Mouse (Mus musculus) spleen, postnatal 10 days (tissue): Measurements from ENCODE around the gene B3gnt6.

Source experiments
- DNase-seq, 2 experiments: peaks; one replicate each; pipeline ENCODE4 v3.0.0; 2021 to 2022; ENCODE audit warnings: low spot score in 2 of 2

Gene B3gnt6

GRCm38 (mm10) chr7:98177071-98177485, 22.2 kb downstream of the B3gnt6 start:
- DNase-seq: peak; percentile 50 to 59

- peak; percentile 58 to 68 for DNase-seq
These were observed 22.8 kb downstream of the B3gnt6 start for GRCm38 (mm10) chr7:98176322-98177070.

- peak; percentile 72 to 82 for DNase-seq
These were observed 24.2 kb downstream of the B3gnt6 start for GRCm38 (mm10) chr7:98174883-98175755.

- no peak for DNase-seq
These were observed 25.9 kb downstream of the B3gnt6 start for GRCm38 (mm10) chr7:98173408-98173807.

GRCm38 (mm10) chr7:98172661-98173060, 26.6 kb downstream of the B3gnt6 start:
- DNase-seq: no peak

GRCm38 (mm10) chr7:98171141-98172073, 27.9 kb downstream of the B3gnt6 start:
- DNase-seq: peak; percentile 66 to 73

GRCm38 (mm10) chr7:98164999-98165528, 34.2 kb downstream of the B3gnt6 start:
- DNase-seq: peak; percentile 53 to 66

GRCm38 (mm10) chr7:98164382-98164998, 34.8 kb downstream of the B3gnt6 start:
- DNase-seq: peak in 1 of 2 experiments; percentile 9

- DNase-seq: peak in 1 of 2 experiments; percentile 13
These were observed 35.6 kb downstream of the B3gnt6 start for GRCm38 (mm10) chr7:98163700-98164099.

GRCm38 (mm10) chr7:98162239-98162638, 37.0 kb downstream of the B3gnt6 start:
- DNase-seq: peak in 1 of 2 experiments; percentile 11

- no peak for DNase-seq
These were observed 39.1 kb downstream of the B3gnt6 start for GRCm38 (mm10) chr7:98160041-98160740.

- DNase-seq: no peak
These were observed 40.8 kb downstream of the B3gnt6 start for GRCm38 (mm10) chr7:98158481-98158880.

GRCm38 (mm10) chr7:98157636-98158332, 41.5 kb downstream of the B3gnt6 start:
- DNase-seq: no peak

- DNase-seq: no peak
These were observed 43.0 kb downstream of the B3gnt6 start for GRCm38 (mm10) chr7:98156280-98156665.

GRCm38 (mm10) chr7:98155546-98156279, 43.6 kb downstream of the B3gnt6 start:
- peak in 1 of 2 experiments; percentile 81 for DNase-seq

GRCm38 (mm10) chr7:98153892-98154291, 45.4 kb downstream of the B3gnt6 start:
- DNase-seq: no peak

- no peak for DNase-seq
These were observed 45.9 kb downstream of the B3gnt6 start for GRCm38 (mm10) chr7:98153345-98153744.

GRCm38 (mm10) chr7:98152400-98152799, 46.9 kb downstream of the B3gnt6 start:
- DNase-seq: no peak

- DNase-seq: no peak
These were observed 48.8 kb downstream of the B3gnt6 start for GRCm38 (mm10) chr7:98150525-98150924.
